Mouse (Mus musculus): ENCODE results near the gene Ifitm6.
"Not testable (repeated sequence)": the region's sequence is repeated elsewhere in the genome, so short reads cannot be mapped to it uniquely, and the experiment has no call there.

The Ifitm6 gene

GRCm38 (mm10) chr7:141008312-141008761, 9.4 kb downstream of the Ifitm6 start:
- DNase-seq, result no peak

- DNase-seq, result no peak
These were observed 10.8 kb downstream of the Ifitm6 start for GRCm38 (mm10) chr7:141006914-141007313.

GRCm38 (mm10) chr7:141006446-141006845, 11.3 kb downstream of the Ifitm6 start:
- no peak for DNase-seq

- DNase-seq, result no peak
These were observed 14.3 kb downstream of the Ifitm6 start for GRCm38 (mm10) chr7:141003248-141004010.

GRCm38 (mm10) chr7:141000881-141001708, 16.6 kb downstream of the Ifitm6 start:
- DNase-seq, result no peak

- no peak for DNase-seq
These were observed 18.6 kb downstream of the Ifitm6 start for GRCm38 (mm10) chr7:140998853-140999700.

- no peak for DNase-seq
These were observed 19.9 kb downstream of the Ifitm6 start for GRCm38 (mm10) chr7:140997817-140998216.

- no peak for DNase-seq
These were observed 26.5 kb downstream of the Ifitm6 start for GRCm38 (mm10) chr7:140991117-140991689.

GRCm38 (mm10) chr7:140990622-140991021, 27.1 kb downstream of the Ifitm6 start:
- no peak for DNase-seq

- DNase-seq, result no peak
These were observed 27.5 kb downstream of the Ifitm6 start for GRCm38 (mm10) chr7:140990185-140990584.

- DNase-seq, result no peak
These were observed 28.7 kb downstream of the Ifitm6 start for GRCm38 (mm10) chr7:140989022-140989421.

GRCm38 (mm10) chr7:140987182-140988138, 30.3 kb downstream of the Ifitm6 start:
- DNase-seq, result no peak

- no peak for DNase-seq
These were observed 34.8 kb downstream of the Ifitm6 start for GRCm38 (mm10) chr7:140982971-140983370.

- DNase-seq, result no peak
These were observed 36.0 kb downstream of the Ifitm6 start for GRCm38 (mm10) chr7:140981704-140982103.

GRCm38 (mm10) chr7:140976720-140977119, 41.0 kb downstream of the Ifitm6 start:
- DNase-seq, result not testable (repeated sequence)

- DNase-seq, result no peak
These were observed 42.3 kb downstream of the Ifitm6 start for GRCm38 (mm10) chr7:140975465-140975864.

GRCm38 (mm10) chr7:140974940-140975339, 42.8 kb downstream of the Ifitm6 start:
- DNase-seq, result no peak

GRCm38 (mm10) chr7:140973396-140974165, 44.1 kb downstream of the Ifitm6 start:
- DNase-seq, result no peak

GRCm38 (mm10) chr7:140971479-140972171, 46.1 kb downstream of the Ifitm6 start:
- no peak for DNase-seq

GRCm38 (mm10) chr7:140970931-140971330, 46.8 kb downstream of the Ifitm6 start:
- no peak for DNase-seq
